Mouse (Mus musculus): ENCODE measurements around the gene Cst6.

DNA sequence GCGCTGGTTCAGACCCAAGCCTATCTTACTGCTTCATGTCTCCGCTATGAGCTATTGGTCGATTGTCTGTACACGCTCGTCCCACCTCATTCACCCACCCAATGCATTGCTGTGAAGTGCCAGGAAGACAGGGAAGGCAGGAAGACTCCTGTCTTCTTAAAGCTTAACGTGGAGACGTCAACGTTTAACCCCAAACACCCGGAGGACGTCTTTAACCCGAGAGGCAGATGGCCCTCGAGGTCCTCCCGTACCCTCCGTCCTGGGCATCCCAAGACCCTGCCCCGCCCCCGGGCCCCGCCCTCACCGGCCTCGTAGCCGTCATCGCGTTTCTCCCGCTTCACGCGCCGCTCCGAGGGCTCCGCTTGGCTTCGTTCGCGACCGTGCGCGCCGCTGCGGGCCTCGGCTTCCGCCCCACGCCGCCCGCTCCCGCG is 38.7 kb upstream of the Cst6 start:
- no peak for TF ChIP-seq POLR2A (IDR thresholded peaks at IDR 0.05; ENCODE audit: low read depth, low read length)
- TF ChIP-seq CTCF (IDR thresholded peaks at IDR 0.05; ENCODE audit: extremely low read depth, insufficient read depth, insufficient read length, insufficient replicate concordance) = no peak
